Mouse (Mus musculus) mouse embryonic stem cell (cell line): ENCODE measurements around the gene Elmsan1.

Experiments used
- in situ Hi-C, 2 experiments: fragments of 300-500 bp; cut with MboI; formaldehyde crosslinking; loops; 1 replicate in 1 of 2; 3 replicates in 1 of 2; pipeline ENCODE4 v1.14.3; 2019 to 2020; ENCODE audit warnings: low sequenced_read_pairs in 2 of 2, low pct_unique_long_range_greater_than_20kb in 1 of 2, mixed read lengths in 1 of 2; ENCODE audit not compliant: unreplicated experiment in 1 of 2

The Elmsan1 gene

DNA sequence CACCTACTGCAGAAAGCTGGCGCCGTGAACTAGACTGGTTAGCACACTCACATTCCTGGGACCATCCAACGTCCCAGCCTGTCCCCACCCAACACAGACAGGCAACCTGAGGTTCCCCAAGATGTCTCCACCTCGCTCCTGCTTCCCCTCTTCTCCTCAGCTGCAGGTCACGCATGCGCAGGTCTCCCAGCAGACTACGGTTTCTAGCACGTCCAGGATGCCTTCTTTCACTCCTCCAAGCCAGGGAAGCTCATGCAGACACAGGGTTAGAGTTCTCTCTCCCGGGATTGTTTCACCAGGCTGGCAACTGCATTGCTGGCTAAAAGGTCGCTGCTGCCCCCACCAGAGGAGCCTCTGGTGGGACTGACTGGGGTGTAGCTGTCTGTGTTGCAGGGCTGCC, 19.8 kb downstream of the Elmsan1 start:
- in situ Hi-C loops: no loop called here

DNA sequence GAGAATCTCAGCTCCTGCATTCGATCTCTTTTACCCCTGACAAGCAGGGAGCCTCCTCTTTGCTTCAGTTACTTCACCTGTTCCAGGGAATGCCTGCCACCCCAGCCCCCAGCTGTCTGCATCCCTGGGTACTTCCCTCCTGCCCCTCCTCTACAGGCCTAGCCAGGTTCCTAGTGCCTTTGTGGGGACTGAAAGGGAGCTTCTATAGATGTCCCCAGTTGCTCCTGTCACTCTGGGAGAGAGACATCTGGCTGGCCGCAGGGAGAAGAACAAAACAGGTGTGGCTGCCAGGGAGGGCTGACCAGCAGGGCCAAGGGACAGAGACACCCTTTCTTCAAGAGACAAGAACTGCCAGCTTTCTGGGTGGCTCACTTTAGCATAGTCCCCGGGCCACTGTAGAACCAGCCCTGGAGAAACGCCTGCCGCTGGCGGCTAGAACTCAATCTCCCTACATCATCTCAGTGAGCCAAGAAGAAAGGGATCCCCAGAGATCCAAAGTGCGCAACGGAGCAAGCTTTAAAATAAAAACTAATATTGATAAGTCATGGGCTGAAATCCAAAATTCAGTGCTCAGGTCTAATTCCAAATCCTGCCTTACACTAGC, 20.5 kb downstream of the Elmsan1 start:
- in situ Hi-C loops: no loop called here

DNA sequence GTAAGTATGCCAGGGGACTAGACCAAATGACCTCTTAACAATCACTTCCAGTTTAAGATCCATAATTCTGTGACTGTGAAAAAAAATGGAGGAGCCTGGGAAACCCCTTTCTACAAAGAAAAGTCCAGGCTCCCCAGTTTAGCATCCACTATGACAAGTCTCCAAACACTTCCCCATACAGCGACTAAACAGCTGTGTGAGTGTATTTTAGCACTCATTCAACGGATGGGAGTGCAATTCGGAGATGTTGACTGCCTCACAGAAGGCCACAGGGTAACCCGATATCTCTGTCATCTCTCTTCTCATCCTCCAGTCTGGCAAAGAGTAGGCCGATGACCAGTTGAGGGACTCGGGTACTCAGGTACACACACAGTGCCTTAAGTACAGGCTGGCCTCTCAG, 23.5 kb downstream of the Elmsan1 start:
- in situ Hi-C loops: no loop called here

DNA sequence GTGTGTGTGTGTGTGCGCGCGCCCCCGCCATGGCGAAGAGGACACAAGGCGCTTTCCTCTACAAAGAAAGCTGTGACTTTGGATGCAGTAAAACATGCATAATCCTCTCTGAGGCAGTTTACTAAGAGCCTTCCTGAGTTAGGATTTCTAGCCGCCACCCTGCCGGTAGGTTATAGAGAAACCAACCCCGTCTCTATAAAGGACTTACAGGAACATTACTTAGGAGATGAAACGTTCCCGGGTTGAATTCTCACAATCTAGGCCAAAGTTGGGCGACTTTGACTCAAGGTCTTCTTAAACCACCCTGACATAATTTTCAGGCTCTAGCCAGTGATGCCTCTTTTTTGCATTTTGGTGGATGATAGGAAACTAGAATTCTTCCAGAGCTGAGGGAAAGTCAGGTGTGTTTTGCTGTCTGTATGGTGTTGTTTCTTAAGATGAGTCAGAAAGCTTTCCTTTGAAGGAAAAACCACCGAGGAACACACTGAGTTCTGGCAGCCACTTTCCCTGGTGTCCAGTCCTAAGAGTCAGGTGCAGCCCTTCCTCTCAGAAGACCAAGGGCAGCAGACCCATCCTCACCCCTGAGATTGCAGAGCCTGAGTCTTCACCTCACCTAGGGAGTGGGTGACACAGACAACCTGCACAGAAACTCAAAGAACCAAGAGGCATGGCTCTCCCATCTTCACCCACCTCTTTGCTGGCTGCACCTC, 24.1 kb downstream of the Elmsan1 start:
- in situ Hi-C loops: no loop called here

DNA sequence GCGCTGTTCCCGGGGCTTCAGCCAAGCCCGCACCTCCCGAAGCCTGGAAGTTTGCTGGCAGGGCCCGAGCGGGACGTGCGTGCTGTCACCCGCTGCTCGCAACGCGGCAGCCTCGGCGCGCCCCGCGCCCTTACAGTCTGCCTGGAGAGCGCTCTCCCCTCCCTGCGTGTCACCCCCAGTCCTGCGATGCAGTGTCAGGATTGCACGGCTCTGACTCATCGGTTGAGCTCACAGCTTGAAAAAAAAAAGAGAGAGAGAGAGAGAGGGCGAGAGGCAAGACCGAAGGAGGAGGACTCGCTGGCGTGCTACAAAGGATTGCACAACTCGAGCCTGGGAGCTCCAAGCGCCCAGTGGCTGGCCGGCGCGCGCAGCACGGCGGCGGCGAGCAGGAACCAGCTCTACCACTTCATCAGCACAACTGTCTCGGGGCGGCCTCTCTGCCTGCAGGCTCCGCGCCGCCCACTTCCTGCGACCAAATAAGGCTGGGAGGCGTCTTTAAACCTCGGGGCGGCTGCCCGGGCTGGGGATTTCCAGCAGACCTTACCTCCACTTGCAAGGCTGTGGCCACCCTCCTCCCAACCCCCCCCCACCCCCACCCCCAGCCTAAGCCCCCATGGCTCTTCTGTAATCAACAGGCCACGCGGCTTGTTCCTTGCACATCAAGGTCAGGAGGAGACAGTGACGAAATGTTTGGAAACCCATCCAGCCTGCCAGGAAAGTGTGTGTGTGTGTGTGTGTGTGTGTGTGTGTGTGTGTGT, 24.9 kb downstream of the Elmsan1 start:
- in situ Hi-C loops: no loop called here

DNA sequence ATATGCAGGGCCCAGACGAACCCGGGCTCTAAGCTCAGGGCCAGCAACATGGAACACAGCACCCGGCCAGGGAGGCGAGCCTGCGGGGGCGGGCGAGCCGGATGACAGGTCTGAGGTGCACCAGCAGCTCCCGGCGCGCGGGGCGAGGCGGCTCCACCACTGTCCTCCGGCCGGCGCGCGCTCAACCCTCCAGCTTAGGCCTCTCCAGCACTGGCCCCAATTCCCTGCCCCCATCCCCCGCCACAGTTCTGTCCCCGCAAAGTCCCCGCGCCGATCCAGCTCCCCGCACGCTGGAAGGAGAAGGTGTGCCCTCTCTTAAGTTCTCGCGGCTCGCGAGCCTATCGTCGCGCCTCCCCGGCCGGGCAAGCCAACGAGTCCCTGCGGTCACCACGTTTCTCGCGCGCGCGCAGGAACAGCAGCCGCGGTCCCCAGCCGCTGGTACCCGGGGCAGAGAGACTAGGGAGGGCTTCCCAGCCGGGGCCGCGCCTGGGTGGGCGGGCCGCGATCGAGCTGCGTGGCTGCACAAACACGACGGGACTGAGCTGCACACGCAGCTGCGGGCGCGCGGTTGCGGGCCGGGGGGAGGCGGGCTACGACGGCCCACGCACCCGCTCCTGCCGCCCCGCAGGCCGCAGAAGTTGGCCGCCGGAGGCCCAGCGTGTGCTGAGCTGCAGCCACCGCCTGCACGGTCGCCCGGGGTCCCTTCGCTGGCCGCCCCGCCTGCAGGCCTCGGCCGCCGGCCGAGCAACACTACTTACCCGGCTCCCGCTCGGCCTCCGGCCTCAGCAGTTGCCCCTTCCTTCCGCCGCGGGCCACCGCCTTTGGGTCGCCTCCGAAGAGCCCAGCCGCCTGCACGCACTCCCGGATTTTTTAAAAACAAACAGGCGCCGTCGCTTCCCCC, 25.7 kb downstream of the Elmsan1 start:
- in situ Hi-C loops: no loop called here

DNA sequence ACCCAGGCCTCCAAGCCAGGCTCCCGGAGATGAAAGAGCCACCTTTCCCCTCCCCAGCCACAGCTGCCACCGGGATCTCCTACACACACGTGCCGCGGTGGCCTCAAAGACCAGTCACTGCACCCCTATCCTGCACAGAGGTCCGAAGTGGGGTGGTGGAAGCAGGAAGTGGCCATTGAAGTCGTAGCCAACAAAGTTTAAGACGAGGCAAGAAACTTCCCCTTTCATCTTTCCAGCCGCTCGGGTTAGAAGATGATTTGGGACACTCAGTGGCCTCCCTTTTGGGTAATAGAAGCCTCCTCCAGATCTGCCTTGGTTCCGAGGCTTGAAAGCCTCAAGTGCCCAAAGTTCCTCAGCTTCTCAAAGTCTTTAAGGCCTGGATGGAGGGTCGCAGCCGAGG, 26.4 kb downstream of the Elmsan1 start:
- in situ Hi-C loops: no loop called here

DNA sequence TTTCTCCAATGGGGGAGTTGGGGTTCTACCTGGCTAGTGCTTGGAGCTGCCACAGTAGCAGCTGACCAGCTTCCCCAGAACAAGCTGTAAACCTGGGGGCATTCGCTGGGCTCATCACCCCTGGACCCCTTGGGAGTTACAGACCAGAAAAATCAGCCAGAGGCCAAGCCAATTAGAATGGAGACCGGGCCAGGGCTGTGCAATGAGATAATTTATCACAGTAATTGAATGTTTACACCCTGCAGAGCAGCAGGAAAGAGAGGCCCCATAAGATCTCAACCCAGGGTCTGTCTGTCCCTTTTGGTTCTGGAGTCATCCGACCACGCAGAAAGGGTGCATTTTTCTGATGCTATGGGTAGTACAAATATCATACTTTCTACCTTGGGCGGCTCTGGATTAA, 26.9 kb downstream of the Elmsan1 start:
- in situ Hi-C loops: no loop called here

DNA sequence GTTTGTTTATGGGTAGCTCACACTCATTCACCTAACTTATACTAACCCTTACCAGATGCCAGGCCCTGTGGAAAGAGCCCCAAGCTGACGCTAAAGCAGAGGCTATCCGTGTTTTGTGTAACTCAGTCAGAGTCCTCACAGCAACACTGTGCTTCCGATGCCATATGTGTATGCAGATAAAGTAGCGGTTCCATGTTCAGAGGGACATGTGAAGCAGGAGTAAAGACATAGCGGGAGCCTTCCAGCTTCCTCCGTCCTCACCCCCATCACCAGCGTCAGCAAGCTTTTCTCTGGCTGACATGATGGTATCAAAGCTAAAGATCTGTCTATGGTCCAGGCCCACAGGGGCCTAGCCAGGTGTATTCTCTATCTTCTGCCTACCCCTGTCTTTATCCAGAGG, 27.5 kb downstream of the Elmsan1 start:
- in situ Hi-C loops: no loop called here

DNA sequence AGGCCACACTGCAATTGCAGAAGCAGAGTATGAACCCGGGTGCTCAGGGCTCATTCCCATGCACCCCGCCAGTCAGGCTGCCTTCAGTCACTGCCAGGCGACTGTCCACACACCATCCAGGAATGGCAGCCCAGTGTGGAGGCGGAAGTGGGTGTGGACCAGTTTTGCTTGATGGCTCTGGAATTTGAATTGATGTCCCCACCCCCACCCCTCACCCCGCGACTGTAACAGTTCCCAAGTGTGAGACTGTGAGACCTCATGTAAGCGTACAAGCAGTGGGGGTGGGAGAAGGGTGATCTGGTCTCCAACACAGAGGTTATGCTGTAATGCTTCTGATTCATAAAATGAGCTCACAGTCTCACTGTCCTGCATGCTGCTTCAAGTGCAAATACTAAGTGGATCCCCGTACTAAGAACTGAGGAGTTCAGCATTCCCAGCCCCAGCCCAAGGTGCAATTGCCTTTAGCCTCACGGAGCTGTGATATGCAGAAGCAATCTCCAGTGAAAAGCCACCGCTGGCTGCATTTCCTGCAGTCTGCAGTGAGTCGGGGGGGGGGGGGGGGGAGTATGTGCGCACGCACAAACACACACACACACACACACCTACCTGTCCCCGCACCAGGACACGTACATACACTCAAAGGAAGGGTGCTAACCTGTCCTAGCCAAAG, 28.4 kb downstream of the Elmsan1 start:
- in situ Hi-C loops: no loop called here

DNA sequence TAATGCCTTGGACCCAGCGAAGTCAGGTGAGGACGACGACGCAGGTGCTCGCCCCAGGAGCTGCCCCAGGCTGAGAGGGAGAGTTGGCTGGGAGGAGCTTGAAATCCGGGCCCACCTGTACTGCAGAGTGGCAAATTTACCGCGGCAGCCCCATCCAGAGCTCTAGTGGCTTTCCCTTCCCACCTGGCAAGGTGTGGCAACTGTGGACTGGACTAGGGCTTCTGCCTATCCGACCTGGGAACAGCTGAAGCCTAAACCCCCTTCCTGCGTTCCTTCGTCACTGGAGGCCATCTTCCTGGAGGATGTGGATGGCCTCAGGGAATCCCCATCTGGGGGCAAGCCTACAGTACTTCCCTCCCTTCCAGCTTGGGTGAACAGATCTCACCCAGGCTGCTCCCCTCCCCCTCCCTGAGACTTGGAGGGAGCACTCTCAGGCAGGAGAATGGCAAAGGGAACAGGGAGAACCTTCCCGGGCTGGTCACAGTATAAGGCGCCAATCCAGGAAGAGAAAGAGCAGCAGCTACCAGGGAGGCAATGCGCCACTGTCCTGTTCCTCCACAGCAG, 29.7 kb downstream of the Elmsan1 start:
- in situ Hi-C loops: no loop called here

DNA sequence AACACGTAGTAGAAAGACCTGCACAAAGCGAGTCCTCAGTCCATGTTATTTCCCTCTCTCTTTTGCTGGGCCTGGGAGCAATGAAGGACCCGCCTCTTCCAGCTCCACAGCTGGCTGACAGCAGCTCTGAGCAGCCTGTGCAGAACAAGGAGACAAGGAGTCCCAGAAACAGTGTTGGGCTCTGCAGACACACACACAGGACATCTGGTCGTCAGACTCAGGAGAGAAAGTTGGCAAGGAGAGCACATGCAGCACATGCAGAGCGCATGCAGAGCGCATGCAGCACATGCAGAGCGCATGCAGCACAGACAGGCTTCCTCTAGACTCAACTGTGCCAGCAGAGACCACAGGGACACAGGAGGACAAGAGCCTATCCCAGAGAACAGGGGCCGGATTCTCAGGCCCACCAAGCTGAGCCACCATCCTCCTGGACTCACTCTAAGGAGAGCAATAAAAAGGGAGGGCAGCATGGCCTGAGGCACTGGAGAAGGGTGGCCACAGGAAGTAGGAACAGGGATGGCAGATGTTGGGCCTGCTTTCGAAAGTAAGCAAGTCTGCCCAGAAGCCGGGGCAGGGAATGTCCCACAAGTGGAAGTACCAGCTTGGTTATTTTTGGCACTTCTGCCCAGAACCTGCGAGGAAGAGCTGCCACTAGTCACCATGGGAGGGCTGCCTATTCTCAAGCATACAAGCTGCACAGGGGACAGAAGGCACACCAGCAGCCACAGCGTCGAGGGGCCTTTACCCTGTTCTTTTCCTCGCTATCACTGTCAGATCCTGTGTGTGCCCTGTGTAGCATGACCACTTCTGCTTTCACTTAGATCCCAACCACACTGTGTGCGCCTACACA, 30.7 kb downstream of the Elmsan1 start:
- in situ Hi-C loops: no loop called here

DNA sequence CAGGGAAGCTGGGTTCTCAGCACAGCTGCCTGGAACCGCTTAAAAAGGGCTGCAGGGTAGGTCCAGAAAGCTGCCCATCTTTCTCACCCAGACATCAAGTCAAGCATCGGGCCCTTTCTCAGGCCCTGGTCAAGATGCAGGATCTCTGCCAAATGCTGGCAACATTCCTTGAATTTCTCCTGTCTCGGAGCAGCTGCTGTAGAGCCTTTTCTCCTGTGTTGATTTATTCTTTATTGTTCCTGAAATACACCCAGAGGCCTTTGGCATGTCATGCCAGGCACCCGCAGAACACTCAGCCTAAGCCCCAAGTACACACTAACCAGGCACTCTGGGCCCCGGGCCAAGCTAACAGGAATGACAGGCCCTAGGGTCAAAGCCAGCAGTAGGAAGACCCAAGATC, 31.7 kb downstream of the Elmsan1 start:
- in situ Hi-C loops: no loop called here

DNA sequence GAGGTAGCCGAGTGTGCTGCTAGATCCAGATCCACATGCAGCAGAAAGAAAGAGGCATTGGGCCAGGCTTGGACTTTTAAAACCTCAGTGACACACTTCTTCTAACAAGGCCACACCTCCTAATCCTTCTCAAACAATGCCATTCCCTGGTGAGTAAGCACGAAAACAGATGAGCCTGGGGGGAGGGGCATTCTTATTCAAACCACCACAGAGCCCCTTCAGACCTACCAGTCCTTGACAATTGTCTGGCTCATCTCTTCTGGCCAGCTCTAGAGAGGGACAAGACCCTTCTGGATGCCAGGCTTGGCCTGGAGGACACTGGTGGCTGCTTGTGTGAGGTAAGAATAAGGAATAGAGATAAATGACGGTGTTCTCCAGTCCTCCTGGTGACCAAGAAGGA, 32.1 kb downstream of the Elmsan1 start:
- in situ Hi-C loops: no loop called here

DNA sequence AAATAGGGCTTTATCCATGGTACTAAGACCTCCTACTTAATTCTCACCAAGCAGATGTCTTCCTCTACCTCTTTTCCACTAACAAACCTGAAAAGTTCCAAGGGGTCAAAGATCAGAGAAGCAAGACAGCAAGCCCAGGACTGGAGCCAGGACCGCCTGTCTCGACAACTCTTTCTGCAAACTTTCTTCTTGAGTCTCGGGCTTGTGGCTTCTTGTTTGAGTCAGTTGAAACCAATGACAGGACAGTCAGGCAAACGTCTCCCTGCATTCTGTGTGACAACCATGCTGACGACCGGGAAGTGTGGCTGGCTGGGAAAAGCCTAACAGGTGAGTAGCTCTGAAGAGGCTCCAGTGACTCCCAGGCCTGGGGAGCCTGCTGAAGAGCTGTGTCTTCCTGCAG, 33.1 kb downstream of the Elmsan1 start:
- in situ Hi-C loops: no loop called here

DNA sequence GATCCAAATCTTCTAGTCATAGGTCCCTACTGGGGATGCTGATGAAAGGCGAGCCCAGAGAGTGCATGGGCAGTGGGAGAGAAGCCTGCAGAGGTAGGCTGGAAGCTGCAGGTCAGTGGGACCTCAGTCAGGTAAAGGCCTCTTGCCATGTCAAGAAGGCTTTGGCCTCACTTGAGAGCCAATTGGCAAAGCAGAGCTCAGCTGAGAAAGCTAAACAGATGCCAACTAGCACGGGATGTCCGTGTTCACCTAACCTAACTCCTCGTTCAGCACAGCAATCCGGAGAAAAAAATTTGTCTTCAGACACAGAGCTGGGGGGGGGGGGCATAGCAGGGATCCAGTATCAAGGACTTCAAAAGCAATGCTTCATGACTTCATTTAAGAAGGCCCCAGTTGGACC, 33.7 kb downstream of the Elmsan1 start:
- in situ Hi-C loops: no loop called here

DNA sequence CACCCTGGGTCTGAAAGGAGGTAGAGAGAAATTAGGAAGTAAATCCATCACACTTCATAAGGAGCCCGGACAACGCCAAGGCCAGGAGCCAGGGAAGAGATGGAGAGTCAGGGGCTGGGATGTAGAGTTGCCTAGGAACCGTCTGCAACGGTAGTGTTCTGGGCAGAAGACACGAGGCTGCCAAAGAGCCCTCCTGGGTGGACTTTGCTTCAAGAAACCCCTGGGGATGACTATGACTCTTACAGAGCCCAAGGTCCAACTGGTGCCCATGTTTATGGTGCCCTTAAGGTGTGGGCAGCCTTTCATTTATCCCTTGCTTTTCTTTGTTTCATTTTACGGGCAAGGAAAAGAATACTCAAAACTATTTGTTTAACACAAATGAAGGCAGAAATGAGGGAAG, 36.7 kb downstream of the Elmsan1 start:
- in situ Hi-C loops: no loop called here
